Mouse (Mus musculus) testis, adult 2 months (tissue): ENCODE measurements around the gene Deaf1. TPM values are rescaled to one million over a fixed set of nuclear protein-coding genes. Genes with fewer than 3 reads are reported as not detected.

Experiments
- H3K27ac ChIP-seq: fragments of 200-500 bp; 2 replicates; pipeline ENCODE4 v1.5.1; 2012; ENCODE audit warnings: low read depth, low read length; ENCODE audit not compliant: control insufficient read depth, insufficient read depth
- H3K27me3 ChIP-seq: fragments of 200-500 bp; 2 replicates; pipeline ENCODE4 v1.6.1; 2012; ENCODE audit warnings: mild to moderate bottlenecking, low read length, moderate library complexity; ENCODE audit not compliant: control insufficient read depth, insufficient read depth
- H3K36me3 ChIP-seq: fragments of 200-500 bp; 2 replicates; pipeline ENCODE4 v1.6.1; 2012; ENCODE audit warnings: mild to moderate bottlenecking, low read length; ENCODE audit not compliant: control insufficient read depth, insufficient read depth
- H3K4me1 ChIP-seq: fragments of 200-500 bp; 2 replicates; pipeline ENCODE4 v1.6.1; 2012; ENCODE audit warnings: low read length; ENCODE audit not compliant: control insufficient read depth, insufficient read depth
- H3K4me3 ChIP-seq: fragments of 200-500 bp; 2 replicates; pipeline ENCODE4 v1.5.1; 2012; ENCODE audit warnings: low read depth, mild to moderate bottlenecking, low read length, moderate library complexity, mixed read lengths; ENCODE audit not compliant: control insufficient read depth
- CTCF ChIP-seq: fragments of 200-500 bp; IDR thresholded peaks from 2 replicates; pipeline ENCODE4 v1.5.1; 2012; ENCODE audit warnings: low read depth, mild to moderate bottlenecking, inconsistent platforms, low read length, moderate library complexity; ENCODE audit not compliant: control insufficient read depth, insufficient read depth, insufficient replicate concordance
- POLR2A ChIP-seq: fragments of 200-500 bp; IDR thresholded peaks from 2 replicates; pipeline ENCODE4 v1.6.1; 2012; ENCODE audit warnings: low read depth, mild to moderate bottlenecking, inconsistent platforms, low read length, moderate library complexity; ENCODE audit not compliant: control insufficient read depth
- polyA plus RNA-seq: library from polyadenylated mRNA; depleted of rRNA; stranded (reverse); fragments of >200 nt; gene quantifications from 2 replicates; pipeline ENCODE4 v1.2.3, GENCODE M21; 2012

Deaf1 gene
- polyA plus RNA-seq, 1 experiment, result 9.1 TPM

- TF ChIP-seq POLR2A (no peak), CTCF (no peak)
- peaks cover 9% of the 10 kb centered on the region for H3K4me1 ChIP-seq
- H3K27ac ChIP-seq, result no peak overlapping the region
- H3K4me3 ChIP-seq, result no peak overlapping the region; the same call in 1 of the 2 replicates
- no peaks in the 10 kb centered on the region for H3K36me3 ChIP-seq
- no peaks in the 10 kb centered on the region for H3K27me3 ChIP-seq
Observed at GRCm38 (mm10) chr7:141277701-141278678, 49.5 kb downstream of the Deaf1 start.

- H3K36me3 ChIP-seq, result no peaks in the 10 kb centered on the region
Observed at GRCm38 (mm10) chr7:141276546-141276945, 50.9 kb downstream of the Deaf1 start, which contains the start of gene Cdhr5. Gene Cdhr5 (minus strand): TSS chr7:141276786.

GRCm38 (mm10) chr7:141275356-141275755 is 52.1 kb downstream of the Deaf1 start:
- Histone ChIP-seq H3K4me1 (peaks cover 9% of the 10 kb centered on the region), H3K36me3 (no peaks in the 10 kb centered on the region), H3K27me3 (no peaks in the 10 kb centered on the region), H3K4me3 (no peak overlapping the region), H3K27ac (no peak overlapping the region)
- TF ChIP-seq POLR2A (no peak), CTCF (no peak)

More at GRCm38 (mm10) chr7:141276546-141276945, 50.9 kb downstream of the Deaf1 start, which contains the start of gene Cdhr5:
- Histone ChIP-seq H3K27ac (no peak within 1 kb of the TSS), H3K4me1 (peaks cover 9% of the 10 kb centered on the region), H3K4me3 (no peak within 1 kb of the TSS), H3K27me3 (no peaks in the 10 kb centered on the region)
- TF ChIP-seq POLR2A (no peak), CTCF (no peak)

- Histone ChIP-seq H3K36me3 (no peaks in the 10 kb centered on the region), H3K4me1 (peaks cover 15% of the 10 kb centered on the region), H3K4me3 (no peak overlapping the region), H3K27me3 (no peaks in the 10 kb centered on the region), H3K27ac (no peak overlapping the region)
- TF ChIP-seq POLR2A, result no peak
- no peak for TF ChIP-seq CTCF
Observed at GRCm38 (mm10) chr7:141270631-141271030, 56.9 kb downstream of the Deaf1 start.

DNA sequence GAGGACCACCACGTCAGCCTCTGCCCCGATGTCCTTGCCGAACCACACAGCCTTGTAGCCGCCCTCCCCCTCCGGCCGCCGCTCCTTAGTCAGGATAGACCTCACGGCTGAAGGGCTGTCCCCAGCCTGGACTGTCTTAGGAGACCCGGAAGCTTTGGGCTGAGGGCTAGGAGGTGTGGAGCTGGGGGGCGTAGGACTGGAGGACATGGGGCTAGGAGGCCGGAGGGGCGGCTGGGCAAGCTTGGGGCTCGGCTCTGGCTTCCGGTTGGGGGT is 58.3 kb downstream of the Deaf1 start:
- H3K4me3 ChIP-seq, result peak overlapping the region; percentile 65
- H3K27me3 ChIP-seq, result no peaks in the 10 kb centered on the region
- no peak; the same call in 1 of the 2 replicates for TF ChIP-seq CTCF
- TF ChIP-seq POLR2A, result no peak
- peaks cover 15% of the 10 kb centered on the region for H3K4me1 ChIP-seq
- no peaks in the 10 kb centered on the region for H3K36me3 ChIP-seq
- no peak overlapping the region for H3K27ac ChIP-seq

DNA sequence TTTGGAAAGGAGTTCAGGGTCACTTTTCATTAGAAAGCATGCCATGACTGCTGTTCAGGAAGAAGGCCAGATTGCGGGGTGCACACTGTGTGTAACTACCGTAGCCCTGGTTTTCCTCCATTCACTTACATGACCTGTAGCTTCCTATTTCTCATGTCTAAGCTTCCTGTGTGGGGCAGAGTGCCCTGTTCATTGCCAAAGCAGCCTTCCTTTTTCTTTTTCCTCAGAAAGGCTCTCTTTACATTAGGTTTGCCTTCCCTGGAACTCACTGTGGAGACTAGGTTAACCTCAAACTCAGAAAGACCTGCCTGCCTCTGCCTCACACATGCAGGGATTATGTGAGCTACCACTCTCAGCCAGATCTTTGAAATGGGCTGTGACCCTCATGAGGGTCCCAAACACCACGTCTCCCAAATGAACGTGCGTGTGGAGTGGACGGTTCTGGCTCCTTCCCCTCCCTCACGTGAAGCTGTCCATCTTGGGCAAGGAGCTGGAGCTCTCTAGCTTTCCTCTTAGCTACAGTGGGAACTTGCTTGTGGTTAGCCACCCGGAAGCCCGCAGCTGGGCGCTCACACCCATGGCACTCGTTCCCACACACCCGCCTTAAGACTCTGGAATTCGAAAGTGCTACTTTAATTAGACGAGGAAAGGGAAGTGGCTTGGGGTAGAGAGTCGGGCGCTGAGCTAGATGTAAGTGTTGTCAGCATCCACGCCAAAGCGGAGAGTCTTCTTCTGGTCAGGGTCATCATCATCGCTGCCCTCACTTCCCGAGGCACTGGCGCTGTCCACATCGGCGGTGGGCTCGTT is 58.8 kb downstream of the Deaf1 start:
- Histone ChIP-seq H3K4me1 (peaks cover 15% of the 10 kb centered on the region), H3K4me3 (peak overlapping the region; percentile 65), H3K36me3 (no peaks in the 10 kb centered on the region), H3K27me3 (no peaks in the 10 kb centered on the region), H3K27ac (no peak overlapping the region)
- TF ChIP-seq POLR2A (no peak), CTCF (no peak)
